Mouse (Mus musculus): ENCODE results near the gene Tmem119. TPM values are rescaled to one million over a fixed set of nuclear protein-coding genes. Genes with fewer than 3 reads are reported as not detected.
A peak's percentile ranks its signal among the peaks of the same experiment; 100 is the strongest.

Tmem119 gene
- polyA plus RNA-seq, 1 experiment from 2014 or later = 242 TPM

DNA sequence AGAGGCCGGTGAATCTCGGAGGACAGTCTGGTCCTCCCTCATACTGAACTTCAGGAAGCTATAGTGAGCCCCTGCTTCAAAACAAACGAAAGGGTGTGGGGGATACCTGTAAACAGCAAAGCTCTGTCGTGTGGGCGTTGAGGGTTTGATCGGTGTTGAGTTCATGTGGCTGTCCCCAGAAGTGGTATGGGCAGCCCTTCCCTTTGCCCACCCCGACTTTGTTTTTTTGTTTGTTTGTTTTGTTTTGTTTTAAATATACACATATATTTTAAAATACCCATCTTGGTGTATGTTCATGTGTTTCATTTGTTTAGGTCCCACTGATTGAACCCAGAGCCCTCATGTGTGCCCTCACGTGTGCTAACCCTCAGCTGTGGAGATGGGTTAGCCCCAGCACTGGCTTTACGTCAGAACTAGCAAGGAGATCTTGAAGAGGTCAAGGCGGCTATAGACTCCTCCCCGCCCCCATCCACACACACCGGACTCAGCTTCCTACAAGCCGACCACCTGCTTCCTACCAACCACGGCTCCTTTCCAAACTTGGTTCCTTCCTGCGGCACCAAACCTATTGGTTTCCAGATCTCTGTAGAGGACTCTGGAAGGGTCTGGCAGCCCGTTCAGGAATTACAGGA is 33.1 kb upstream of the Tmem119 start:
- Histone ChIP-seq H3K27me3 (no peaks in the 10 kb centered on the region), H3K9me3 (no peaks in the 10 kb centered on the region), H3K4me3 (replicated peaks) (no peak overlapping the region), H3K4me2 (no peak overlapping the region), H3K9ac (replicated peaks) (no peak overlapping the region), H3K4me1 (replicated peaks) (peaks cover 5% of the 10 kb centered on the region), H3K36me3 (no peaks in the 10 kb centered on the region), H3K27ac (no peak overlapping the region)
- ATAC-seq (ENCODE audit: insufficient number of reproducible peaks, insufficient read depth, low FRiP score, low TSS enrichment, low read depth) = no peak
- WGBS = 59% methylated on average over 16 of the region's 16 CpGs

DNA sequence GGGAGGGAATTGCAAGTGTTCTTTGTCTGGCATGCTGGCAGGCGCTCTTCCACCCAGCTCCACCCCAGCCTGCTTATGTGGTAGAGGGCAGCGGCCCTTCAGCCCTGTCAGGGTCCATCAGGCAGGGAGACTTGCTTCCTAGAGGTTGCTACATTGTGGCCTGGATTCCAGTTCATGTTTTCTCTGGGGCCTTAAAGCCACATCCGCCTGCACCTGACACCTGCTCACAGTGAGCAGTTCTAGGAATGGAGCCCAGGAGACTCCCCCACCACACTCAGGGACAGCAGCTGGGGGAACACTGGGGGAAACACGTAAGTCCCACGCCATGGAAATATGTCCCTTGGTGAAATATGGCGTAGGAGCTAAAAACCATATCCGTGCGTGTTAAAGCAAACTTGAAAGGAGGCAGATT is 32.2 kb upstream of the Tmem119 start, which contains the start of gene Selplg:
Gene Selplg, minus strand, starts transcription at position 155 of the 412 bp plus-strand sequence.
- H3K4me1 ChIP-seq (replicated peaks) = peaks cover 5% of the 10 kb centered on the region
- peak within 1 kb of the TSS; percentile 9; the same call in 1 of the 2 replicates for H3K27ac ChIP-seq
- H3K4me3 ChIP-seq (replicated peaks) = no peak within 1 kb of the TSS
- H3K4me2 ChIP-seq = no peak within 1 kb of the TSS
- no peaks in the 10 kb centered on the region for H3K36me3 ChIP-seq
- no peak for ATAC-seq (ENCODE audit: insufficient number of reproducible peaks, insufficient read depth, low FRiP score, low TSS enrichment, low read depth)
- H3K27me3 ChIP-seq = no peaks in the 10 kb centered on the region
- H3K9me3 ChIP-seq = no peaks in the 10 kb centered on the region
- 32% methylated on average over 8 of the region's 8 CpGs for WGBS
- no peak within 1 kb of the TSS for H3K9ac ChIP-seq (replicated peaks)

DNA sequence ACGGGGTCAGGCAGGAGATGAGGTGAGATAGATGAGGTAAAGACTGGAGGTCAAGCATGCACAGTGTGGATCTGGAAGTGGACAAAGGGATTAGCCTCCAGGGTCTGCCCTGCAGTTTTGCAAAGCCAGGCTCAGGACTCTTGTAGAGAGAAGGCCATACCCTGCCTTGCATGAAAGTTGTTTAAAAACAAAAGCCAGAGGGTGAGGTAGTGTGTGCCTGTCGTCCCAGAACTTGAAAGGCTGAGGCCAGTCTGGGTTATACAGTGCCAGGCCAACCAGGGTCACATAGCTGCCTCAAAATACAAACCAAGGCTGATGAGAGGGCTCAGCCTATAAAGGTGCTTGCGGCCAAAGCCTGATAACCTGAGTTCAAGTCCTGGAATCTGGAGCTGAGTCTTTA is 31.4 kb upstream of the Tmem119 start:
- Histone ChIP-seq H3K4me1 (replicated peaks) (peaks cover 5% of the 10 kb centered on the region), H3K27ac (no peak overlapping the region), H3K36me3 (no peaks in the 10 kb centered on the region), H3K9me3 (no peaks in the 10 kb centered on the region), H3K4me2 (no peak overlapping the region), H3K9ac (replicated peaks) (no peak overlapping the region), H3K27me3 (no peaks in the 10 kb centered on the region), H3K4me3 (replicated peaks) (no peak overlapping the region)
- no peak for ATAC-seq (ENCODE audit: insufficient number of reproducible peaks, insufficient read depth, low FRiP score, low TSS enrichment, low read depth)
- WGBS = 44% methylated on average over 3 of the region's 3 CpGs

GRCm38 (mm10) chr5:113830796-113831195 is 30.5 kb upstream of the Tmem119 start:
- no peaks in the 10 kb centered on the region for H3K36me3 ChIP-seq
- H3K4me1 ChIP-seq (replicated peaks) = peaks cover 5% of the 10 kb centered on the region
- no peak overlapping the region for H3K27ac ChIP-seq
- 84% methylated on average over 5 of the region's 5 CpGs for WGBS
- no peaks in the 10 kb centered on the region for H3K9me3 ChIP-seq
- no peak overlapping the region for H3K4me2 ChIP-seq
- no peak overlapping the region for H3K9ac ChIP-seq (replicated peaks)
- no peaks in the 10 kb centered on the region for H3K27me3 ChIP-seq
- ATAC-seq (ENCODE audit: insufficient number of reproducible peaks, insufficient read depth, low FRiP score, low TSS enrichment, low read depth) = no peak
- H3K4me3 ChIP-seq (replicated peaks) = no peak overlapping the region

DNA sequence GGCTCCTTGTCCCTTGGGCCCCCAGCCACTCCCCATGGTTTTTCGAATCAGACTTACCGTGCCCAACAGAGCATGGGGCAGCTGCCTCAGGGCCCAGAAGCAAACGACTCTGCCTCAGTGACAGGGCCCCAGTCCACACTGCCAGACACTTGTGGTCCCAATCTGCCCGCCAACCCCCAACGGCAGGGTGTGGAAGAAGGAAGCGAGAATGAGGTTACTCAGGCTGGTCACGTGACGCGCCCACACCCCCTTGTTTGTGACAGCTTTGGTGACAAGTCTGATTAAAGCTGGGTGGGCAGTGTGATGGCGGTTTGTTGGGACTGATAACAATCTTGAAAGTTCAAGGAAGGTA is 30.0 kb upstream of the Tmem119 start:
- Histone ChIP-seq H3K36me3 (no peaks in the 10 kb centered on the region), H3K4me2 (no peak overlapping the region), H3K4me1 (replicated peaks) (peaks cover 5% of the 10 kb centered on the region), H3K27ac (no peak overlapping the region), H3K9me3 (no peaks in the 10 kb centered on the region), H3K9ac (replicated peaks) (no peak overlapping the region), H3K27me3 (no peaks in the 10 kb centered on the region), H3K4me3 (replicated peaks) (no peak overlapping the region)
- ATAC-seq (ENCODE audit: insufficient number of reproducible peaks, insufficient read depth, low FRiP score, low TSS enrichment, low read depth) = no peak
- WGBS = 62% methylated on average over 10 of the region's 10 CpGs

DNA sequence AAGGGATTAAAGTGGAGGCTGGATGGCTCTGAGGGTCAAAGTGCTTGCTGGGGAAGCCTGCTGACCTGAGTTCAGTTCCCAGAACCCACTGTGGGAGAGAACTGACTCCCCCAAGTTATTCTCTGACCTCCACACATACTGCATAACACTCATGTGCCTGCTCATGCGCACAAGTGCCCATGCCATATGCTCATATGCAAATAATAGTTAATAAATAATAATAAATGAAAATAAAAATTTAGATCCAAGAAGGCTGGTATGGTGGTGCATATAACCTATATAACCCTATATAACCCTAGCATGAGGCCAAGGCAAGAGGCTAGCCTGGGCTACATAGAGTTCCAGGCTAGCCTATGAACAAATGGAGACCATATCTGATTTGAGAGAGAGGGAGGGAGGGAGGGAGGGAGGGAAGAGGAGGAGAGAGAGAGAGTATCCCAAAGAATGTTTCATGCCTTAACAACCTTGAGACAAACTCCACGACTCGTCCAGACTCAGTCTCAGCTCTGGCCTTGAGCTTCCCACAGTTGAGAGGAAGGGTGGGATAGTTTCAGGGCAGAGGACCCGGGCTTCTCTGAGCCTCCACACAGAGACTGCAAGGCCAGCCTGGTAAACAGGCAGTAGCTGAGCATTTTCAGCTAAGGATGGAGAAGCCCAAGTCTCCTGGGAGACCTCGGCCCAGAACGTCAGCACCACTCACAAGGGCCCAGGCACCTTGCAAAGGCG is 29.4 kb upstream of the Tmem119 start:
- 80% methylated on average over 7 of the region's 7 CpGs for WGBS
- ATAC-seq (ENCODE audit: insufficient number of reproducible peaks, insufficient read depth, low FRiP score, low TSS enrichment, low read depth) = no peak
- Histone ChIP-seq H3K4me2 (no peak overlapping the region), H3K4me3 (replicated peaks) (no peak overlapping the region), H3K9me3 (no peaks in the 10 kb centered on the region), H3K27ac (no peak overlapping the region), H3K36me3 (no peaks in the 10 kb centered on the region), H3K4me1 (replicated peaks) (peaks cover 5% of the 10 kb centered on the region), H3K9ac (replicated peaks) (no peak overlapping the region), H3K27me3 (no peaks in the 10 kb centered on the region)

- Histone ChIP-seq H3K4me2 (no peak overlapping the region), H3K9me3 (no peaks in the 10 kb centered on the region), H3K36me3 (no peaks in the 10 kb centered on the region), H3K27ac (no peak overlapping the region), H3K4me1 (replicated peaks) (peaks cover 5% of the 10 kb centered on the region), H3K4me3 (replicated peaks) (no peak overlapping the region), H3K27me3 (no peaks in the 10 kb centered on the region), H3K9ac (replicated peaks) (no peak overlapping the region)
- no peak for ATAC-seq (ENCODE audit: insufficient number of reproducible peaks, insufficient read depth, low FRiP score, low TSS enrichment, low read depth)
- WGBS = 57% methylated on average over 7 of the region's 7 CpGs
These were observed 28.2 kb upstream of the Tmem119 start for GRCm38 (mm10) chr5:113828481-113828880.

GRCm38 (mm10) chr5:113827991-113828411 is 27.7 kb upstream of the Tmem119 start:
- no peak for ATAC-seq (ENCODE audit: insufficient number of reproducible peaks, insufficient read depth, low FRiP score, low TSS enrichment, low read depth)
- Histone ChIP-seq H3K4me1 (replicated peaks) (peaks cover 5% of the 10 kb centered on the region), H3K4me3 (replicated peaks) (no peak overlapping the region), H3K27me3 (no peaks in the 10 kb centered on the region), H3K36me3 (no peaks in the 10 kb centered on the region), H3K9ac (replicated peaks) (no peak overlapping the region), H3K27ac (no peak overlapping the region), H3K4me2 (no peak overlapping the region), H3K9me3 (no peaks in the 10 kb centered on the region)
- 52% methylated on average over 4 of the region's 4 CpGs for WGBS

DNA sequence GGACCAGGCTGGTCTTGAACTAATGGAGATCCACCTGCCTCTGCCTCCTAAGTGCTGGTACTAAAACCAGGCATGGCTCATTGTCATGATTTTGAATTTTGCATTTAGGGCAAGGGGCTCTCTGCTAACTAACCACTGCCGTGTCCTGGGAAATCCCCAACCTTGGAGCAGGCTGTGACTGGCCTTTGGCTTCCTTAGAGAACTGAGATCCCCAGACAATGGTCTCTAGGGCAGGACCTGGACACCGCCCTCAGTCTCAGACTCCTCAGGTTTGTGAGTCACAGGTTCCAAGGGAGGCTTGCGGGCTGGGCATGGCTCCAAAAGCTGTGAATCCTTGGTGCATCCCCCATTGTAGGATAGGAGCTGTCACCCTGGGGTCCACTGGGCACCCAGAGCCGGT is 26.3 kb upstream of the Tmem119 start:
- Histone ChIP-seq H3K27me3 (no peaks in the 10 kb centered on the region), H3K9me3 (no peaks in the 10 kb centered on the region), H3K4me1 (replicated peaks) (no peaks in the 10 kb centered on the region; the same call in 1 of the 2 replicates), H3K27ac (no peak overlapping the region), H3K4me3 (replicated peaks) (no peak overlapping the region), H3K36me3 (no peaks in the 10 kb centered on the region), H3K9ac (replicated peaks) (no peak overlapping the region), H3K4me2 (no peak overlapping the region)
- ATAC-seq (ENCODE audit: insufficient number of reproducible peaks, insufficient read depth, low FRiP score, low TSS enrichment, low read depth) = no peak
- WGBS = 89% methylated on average over 4 of the region's 4 CpGs

DNA sequence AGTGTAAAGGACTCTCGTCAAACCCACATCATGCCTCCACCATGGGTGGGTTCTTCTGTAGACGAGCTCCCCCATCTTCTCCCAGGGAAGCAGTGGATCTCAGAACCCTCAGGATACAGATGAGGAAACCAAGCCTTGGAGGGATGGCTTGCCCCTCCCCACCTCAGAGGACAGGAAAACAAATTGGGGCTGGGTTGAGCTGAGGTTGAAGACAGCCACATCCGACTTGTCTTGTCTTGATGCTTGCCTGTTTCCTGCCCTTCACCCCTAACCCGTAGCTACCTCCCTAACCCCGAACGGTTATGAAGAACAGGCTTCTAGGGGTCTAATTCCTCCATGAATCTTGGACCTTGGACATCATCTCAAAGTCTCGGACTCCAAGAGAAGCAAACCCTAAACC is 25.2 kb upstream of the Tmem119 start:
- Histone ChIP-seq H3K9ac (replicated peaks) (no peak overlapping the region), H3K4me3 (replicated peaks) (no peak overlapping the region), H3K4me1 (replicated peaks) (no peaks in the 10 kb centered on the region; the same call in 1 of the 2 replicates), H3K9me3 (no peaks in the 10 kb centered on the region), H3K36me3 (no peaks in the 10 kb centered on the region), H3K4me2 (no peak overlapping the region), H3K27me3 (no peaks in the 10 kb centered on the region), H3K27ac (no peak overlapping the region)
- WGBS = 80% methylated on average over 7 of the region's 7 CpGs
- no peak for ATAC-seq (ENCODE audit: insufficient number of reproducible peaks, insufficient read depth, low FRiP score, low TSS enrichment, low read depth)

- ATAC-seq (ENCODE audit: insufficient number of reproducible peaks, insufficient read depth, low FRiP score, low TSS enrichment, low read depth) = no peak
- Histone ChIP-seq H3K9ac (replicated peaks) (no peak overlapping the region), H3K4me2 (no peak overlapping the region), H3K36me3 (no peaks in the 10 kb centered on the region), H3K4me1 (replicated peaks) (no peaks in the 10 kb centered on the region; the same call in 1 of the 2 replicates), H3K9me3 (no peaks in the 10 kb centered on the region), H3K27ac (no peak overlapping the region), H3K4me3 (replicated peaks) (no peak overlapping the region), H3K27me3 (no peaks in the 10 kb centered on the region; the same call in 1 of the 2 replicates)
- 83% methylated on average over 4 of the region's 4 CpGs for WGBS
These were observed 23.9 kb upstream of the Tmem119 start for GRCm38 (mm10) chr5:113824228-113824627.
